Mouse (Mus musculus): Measurements from ENCODE around the gene Polr2a.
"Not testable (repeated sequence)": the region's sequence is repeated elsewhere in the genome, so short reads cannot be mapped to it uniquely, and the experiment has no call there.

Gene Polr2a

DNA sequence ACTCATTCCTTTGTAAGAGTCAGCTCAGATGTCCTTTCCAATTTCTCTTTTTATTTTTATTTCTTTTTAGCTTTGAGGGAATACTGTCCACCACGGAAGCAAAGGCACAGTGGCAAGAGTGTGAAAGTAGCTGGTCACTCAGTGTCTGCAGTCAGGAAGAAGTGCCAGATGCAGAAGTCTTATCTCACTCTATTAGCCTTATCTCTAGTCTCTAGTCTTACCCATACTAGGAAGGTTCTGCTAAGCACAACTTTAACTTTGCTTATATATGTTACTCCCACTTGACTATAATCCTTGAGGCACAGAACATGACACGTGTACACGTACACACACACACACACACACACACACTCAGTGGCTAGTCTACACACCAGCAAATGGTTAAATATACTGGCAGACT, 6.8 kb downstream of the Polr2a start:
- no peak for DNase-seq

DNA sequence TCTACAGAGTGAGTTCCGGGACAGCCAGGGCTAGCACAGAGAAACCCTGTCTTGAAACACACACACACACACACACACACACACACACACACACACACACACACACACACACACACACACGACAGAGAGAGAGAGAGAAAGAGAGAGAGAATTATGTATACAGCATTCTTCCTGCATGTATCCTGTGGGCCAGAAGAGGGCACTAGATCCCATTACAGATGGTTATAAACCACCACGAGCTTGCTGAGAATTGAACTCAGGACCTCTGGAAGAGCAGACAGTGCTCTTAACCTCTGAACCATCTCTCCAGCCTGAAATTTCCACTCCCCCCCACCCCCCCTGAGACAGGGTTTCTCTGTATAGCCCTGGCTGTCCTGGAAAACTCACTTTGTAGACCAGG, 27.0 kb downstream of the Polr2a start:
- not testable (repeated sequence) for DNase-seq

- DNase-seq = no peak
Measured at GRCm38 (mm10) chr11:69729063-69729462, 29.4 kb downstream of the Polr2a start.

GRCm38 (mm10) chr11:69725951-69726350, 32.5 kb downstream of the Polr2a start:
- no peak for DNase-seq

DNA sequence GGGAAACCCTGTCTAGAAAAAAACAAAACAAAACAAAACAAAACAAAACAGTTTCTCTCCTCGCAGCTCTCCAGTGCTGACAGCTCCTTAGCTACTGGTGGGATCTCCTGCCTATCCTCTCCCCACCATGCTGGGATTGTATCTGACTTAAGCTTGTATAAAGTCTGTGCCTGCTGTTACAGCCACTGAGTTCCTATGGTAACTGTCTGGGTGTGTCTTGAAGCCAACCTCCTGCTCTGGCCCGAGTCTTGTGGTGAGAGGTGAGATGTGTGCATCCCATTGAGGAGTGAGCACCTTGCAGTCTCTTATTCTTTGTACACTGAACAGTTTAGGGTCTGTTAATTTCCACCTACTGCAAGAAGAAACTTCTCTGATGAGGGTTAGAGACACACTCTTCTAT, 35.4 kb downstream of the Polr2a start:
- DNase-seq = no peak

DNA sequence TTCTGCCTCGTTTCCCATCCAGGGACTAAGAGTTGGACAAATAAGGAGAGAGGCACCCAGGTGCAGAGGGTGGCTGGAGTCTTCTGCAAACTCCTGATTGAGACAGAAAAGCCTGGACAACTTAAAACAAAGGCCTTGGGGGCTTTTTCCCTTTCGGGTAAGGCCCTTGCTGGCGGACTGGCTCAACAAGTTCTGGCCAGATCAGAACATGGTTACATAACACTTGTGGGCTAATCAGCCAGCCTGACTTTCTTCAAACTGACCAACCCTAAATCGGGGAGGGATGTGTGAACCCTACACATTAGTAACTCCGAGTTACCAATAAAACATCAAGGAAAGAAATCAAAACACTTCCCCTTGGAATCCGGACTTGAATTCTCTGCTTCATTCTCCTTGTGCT, 37.6 kb downstream of the Polr2a start:
- DNase-seq = no peak

- no peak for DNase-seq
Measured at GRCm38 (mm10) chr11:69719423-69719822, 39.0 kb downstream of the Polr2a start.

GRCm38 (mm10) chr11:69718661-69719060, 39.8 kb downstream of the Polr2a start:
- no peak for DNase-seq

GRCm38 (mm10) chr11:69716953-69717352, 41.5 kb downstream of the Polr2a start:
- DNase-seq = no peak

GRCm38 (mm10) chr11:69715929-69716328, 42.5 kb downstream of the Polr2a start:
- DNase-seq = no peak

DNA sequence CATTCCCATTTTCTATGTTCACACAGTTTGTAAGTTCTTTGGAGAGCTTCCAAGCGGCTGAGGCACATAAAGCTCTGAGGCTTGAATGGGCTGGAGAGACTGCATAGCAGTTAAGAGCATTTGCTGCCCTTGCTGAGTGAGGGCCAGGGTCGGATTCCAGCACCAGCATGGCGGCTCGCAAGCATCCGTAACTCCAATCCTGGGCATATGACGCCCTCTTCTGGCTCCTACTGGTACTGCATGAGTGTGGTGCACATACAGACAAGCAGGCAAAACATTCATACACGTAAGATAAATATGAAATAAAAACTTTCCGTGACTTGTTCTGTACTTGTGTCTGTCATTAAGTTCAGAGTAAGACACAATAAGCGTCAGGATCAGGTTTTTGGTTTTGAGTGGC, 43.0 kb downstream of the Polr2a start:
- DNase-seq = no peak

DNA sequence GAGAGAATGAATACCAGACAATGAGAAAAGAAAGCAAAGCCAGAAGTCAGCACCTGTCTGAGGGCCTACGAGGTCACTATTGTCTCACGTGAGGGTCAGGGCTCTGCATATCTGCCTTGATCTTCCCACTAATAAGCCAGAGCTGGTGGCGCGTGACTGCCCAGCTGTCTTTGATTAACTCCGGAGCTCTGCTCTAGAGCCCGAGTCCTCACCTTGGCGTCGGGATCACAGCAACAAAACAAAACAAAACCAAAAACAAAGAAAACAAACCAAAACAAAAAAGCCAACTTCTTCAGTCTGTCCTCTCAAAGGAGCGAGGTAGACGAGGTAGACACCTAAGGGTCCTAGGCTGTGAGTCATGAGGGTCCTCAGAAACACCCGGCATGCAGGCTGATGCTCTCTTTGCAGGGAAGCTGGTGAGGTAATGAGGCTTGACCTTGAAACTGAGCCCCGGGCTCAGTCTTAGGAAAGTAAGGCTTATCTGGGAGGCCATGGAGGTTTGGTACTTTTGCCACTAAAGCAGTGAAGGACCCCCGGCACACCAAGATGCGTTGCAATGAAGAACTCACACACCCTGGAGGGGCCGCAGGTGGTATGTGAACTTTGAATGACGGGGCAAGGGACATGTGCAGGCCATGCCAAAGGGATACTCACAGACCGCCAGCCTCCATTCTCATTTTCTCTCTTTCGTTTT, 43.7 kb downstream of the Polr2a start:
- no peak for DNase-seq

- DNase-seq = no peak
Measured at GRCm38 (mm10) chr11:69712954-69713672, 45.3 kb downstream of the Polr2a start.

DNA sequence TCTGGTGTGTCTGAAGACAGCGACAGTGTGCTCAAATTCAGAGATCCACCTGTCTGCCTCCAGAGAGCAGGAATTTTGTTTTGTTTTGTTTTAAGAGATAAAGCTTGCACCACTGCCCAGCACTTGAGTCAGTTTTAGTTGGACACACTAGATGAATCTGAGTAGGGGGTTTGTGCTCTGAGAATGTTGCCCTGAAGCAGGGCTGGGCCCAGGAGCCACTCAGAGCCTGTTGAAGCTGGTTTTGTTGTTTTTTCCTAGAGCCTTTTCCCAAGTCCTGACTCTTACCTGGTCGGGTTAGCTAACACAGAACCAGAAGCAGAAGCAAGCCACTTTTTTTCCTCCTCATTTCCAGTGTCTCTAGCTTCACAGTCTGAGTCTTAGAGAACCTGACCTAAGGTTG, 47.4 kb downstream of the Polr2a start:
- no peak for DNase-seq

- DNase-seq = no peak
Measured at GRCm38 (mm10) chr11:69710470-69710869, 48.0 kb downstream of the Polr2a start.

GRCm38 (mm10) chr11:69709554-69710446, 48.6 kb downstream of the Polr2a start:
- DNase-seq = peak; percentile 42

DNA sequence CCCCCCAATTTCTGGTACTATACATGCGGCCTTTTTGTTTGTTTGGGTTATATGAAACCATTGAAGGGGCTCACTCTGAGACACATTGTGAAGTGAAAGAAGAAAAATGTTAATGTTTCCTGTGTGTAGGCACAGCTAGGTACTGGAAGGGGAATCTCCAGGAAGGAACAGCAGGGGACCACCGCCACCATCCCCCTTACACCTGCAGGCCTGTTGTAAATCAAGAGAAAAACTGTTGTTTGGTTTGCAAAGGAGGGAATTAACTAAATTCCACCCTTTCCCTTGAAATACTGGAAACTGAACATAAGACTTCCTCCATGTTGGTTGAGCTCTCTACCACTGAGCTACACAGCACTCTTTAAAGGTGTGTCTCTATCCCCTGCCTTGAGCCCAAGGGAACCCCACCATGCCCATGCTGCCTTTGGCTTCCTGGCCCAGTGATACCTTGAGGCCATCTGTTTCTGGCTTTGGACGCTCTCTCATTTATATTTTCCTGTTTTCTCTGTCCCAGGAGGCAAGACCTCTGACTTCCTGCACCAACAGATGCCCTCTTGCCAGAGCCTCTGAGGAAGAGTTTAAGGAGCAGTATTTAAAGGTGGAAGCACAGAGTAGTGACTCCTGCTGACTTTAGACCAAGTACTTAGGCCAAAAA, 49.7 kb downstream of the Polr2a start:
- DNase-seq = no peak

GRCm38 (mm10) chr11:69707873-69708381, 50.5 kb downstream of the Polr2a start:
- no peak for DNase-seq

GRCm38 (mm10) chr11:69707480-69707847, 51.0 kb downstream of the Polr2a start:
- DNase-seq = no peak

DNA sequence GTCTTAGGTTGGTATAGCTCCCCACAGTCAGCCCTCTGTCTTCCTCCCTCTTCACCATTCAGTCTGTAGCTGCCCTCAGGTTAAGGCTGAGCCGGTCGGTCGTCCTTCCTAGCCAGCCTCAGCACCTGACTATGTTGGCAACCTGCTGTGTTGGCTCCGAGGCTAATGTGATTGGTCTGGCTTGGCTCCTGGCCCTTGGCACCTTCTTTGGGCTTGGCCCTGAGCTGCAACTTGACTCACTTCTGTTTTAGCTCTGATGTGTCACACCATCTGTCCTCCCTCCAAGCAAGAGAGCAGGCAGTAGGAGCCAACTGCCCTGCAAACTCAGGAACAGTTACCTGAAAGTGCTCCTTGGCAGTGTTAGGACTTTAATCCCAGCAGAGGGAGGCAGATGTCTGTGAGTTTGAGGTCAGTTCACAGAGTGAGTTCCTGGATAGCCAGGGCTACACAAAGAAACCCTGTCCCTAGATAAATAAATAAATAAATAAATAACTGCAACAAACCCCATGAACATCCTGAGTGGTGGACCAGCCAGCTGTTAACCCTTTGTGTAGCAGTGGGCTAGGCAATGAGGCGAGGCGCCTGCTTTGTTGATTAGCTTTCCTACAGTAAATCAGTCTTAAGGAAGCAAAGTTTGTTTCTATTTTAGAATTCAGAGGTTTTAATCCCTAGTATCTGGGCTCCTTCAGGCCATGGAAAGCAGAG, 51.5 kb downstream of the Polr2a start:
- no peak for DNase-seq

DNA sequence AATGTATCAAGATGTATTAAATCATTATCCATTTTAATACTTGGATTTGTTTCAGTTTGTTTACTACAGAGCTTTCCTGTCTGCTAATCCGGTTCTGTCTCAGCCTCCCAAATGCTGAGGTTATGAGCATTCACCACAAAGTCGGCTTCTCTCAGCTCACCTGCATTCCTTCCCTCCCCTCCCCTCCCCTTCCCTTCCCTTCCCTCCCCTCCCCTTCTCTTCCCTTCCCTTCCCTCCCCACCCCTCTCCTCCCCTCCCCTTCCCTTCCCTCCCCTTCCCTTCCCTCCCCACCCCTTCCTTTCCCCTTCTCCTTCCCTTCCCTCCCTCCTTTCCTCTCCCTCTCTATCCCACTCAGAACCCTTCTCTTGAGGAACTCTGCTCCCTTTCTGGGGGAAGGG, 53.8 kb downstream of the Polr2a start:
- no peak for DNase-seq
